Mouse (Mus musculus) telencephalon, adult 2 months (tissue): ENCODE results near the gene 9530003J23Rik.

Experiments used
- DNase-seq: peaks from one replicate; pipeline ENCODE4 v3.0.0-alpha.2; 2011; ENCODE audit warnings: low read depth, low spot score

The 9530003J23Rik gene

GRCm38 (mm10) chr10:117185399-117186089, 53.0 kb downstream of the 9530003J23Rik start:
- DNase-seq = no peak
